Mouse (Mus musculus) neural tube, embryonic 11.5 days (tissue): ENCODE data around the gene Oprd1. TPM values are rescaled to one million over a fixed set of nuclear protein-coding genes. Genes with fewer than 3 reads are reported as not detected.
A peak's percentile ranks its signal among the peaks of the same experiment; 100 is the strongest.

Source experiments
- ATAC-seq: fragments of 200-750 bp; cut with Nextera tagmentation; 2 replicates; pipeline ENCODE4 v1.8.0; 2017; ENCODE audit warnings: moderate number of reproducible peaks, mild to moderate bottlenecking, moderate TSS enrichment, moderate library complexity; ENCODE audit not compliant: insufficient read depth, low FRiP score, low TSS enrichment
- DNase-seq: peaks from one replicate; pipeline ENCODE4 v3.0.0-alpha.2; 2015; ENCODE audit warnings: low spot score
- H3K27ac ChIP-seq: fragments of 300-500 bp; sonication (generic); 2 replicates; pipeline ENCODE4 v1.5.1; 2014; ENCODE audit warnings: low read depth, mild to moderate bottlenecking, low read length
- H3K27me3 ChIP-seq: fragments of 300-500 bp; sonication (generic); 2 replicates; pipeline ENCODE4 v1.6.1; 2014; ENCODE audit warnings: mild to moderate bottlenecking, low read length, mixed read lengths; ENCODE audit not compliant: control insufficient read depth, insufficient read depth
- H3K36me3 ChIP-seq: fragments of 300-500 bp; sonication (generic); 2 replicates; pipeline ENCODE4 v1.6.1; 2014; ENCODE audit warnings: mild to moderate bottlenecking, low read length, moderate library complexity, mixed read lengths; ENCODE audit not compliant: control insufficient read depth, insufficient read depth
- H3K4me1 ChIP-seq: fragments of 300-500 bp; sonication (generic); 2 replicates; pipeline ENCODE4 v1.6.1; 2014; ENCODE audit warnings: low read length, mixed read lengths; ENCODE audit not compliant: control insufficient read depth, insufficient read depth
- H3K4me2 ChIP-seq: fragments of 300-500 bp; sonication (generic); 2 replicates; pipeline ENCODE4 v1.6.1; 2014; ENCODE audit warnings: low read depth, mild to moderate bottlenecking, moderate library complexity
- H3K4me3 ChIP-seq: fragments of 300-500 bp; sonication (generic); 2 replicates; pipeline ENCODE4 v1.5.1; 2014; ENCODE audit warnings: low read depth, low read length
- H3K9ac ChIP-seq: fragments of 300-500 bp; sonication (generic); 2 replicates; pipeline ENCODE4 v1.6.1; 2014; ENCODE audit warnings: mild to moderate bottlenecking, low read length
- H3K9me3 ChIP-seq: fragments of 300-500 bp; sonication (generic); 2 replicates; pipeline ENCODE4 v1.6.1; 2016; ENCODE audit warnings: low read length; ENCODE audit not compliant: control insufficient read depth
- WGBS: fragments of 180-500 bp; shearing (Covaris S2); extraction: QIAGEN DNeasy Blood & Tissue Kit; methylation state at CpG from one replicate; pipeline ENCODE4 v1.1.7; 2014; 5-methylcytosine and 5-hydroxymethylcytosine counted together
- polyA plus RNA-seq: library from polyadenylated mRNA; unstranded; fragments of >200 nt; fragmentation: Nextera tagmentation; extraction: Ambion mirVana; gene quantifications from 2 replicates; pipeline ENCODE4 v1.2.1, GENCODE M21; 2014

The Oprd1 gene
- 0.05 and 0.08 TPM in 2 replicates for polyA plus RNA-seq

DNA sequence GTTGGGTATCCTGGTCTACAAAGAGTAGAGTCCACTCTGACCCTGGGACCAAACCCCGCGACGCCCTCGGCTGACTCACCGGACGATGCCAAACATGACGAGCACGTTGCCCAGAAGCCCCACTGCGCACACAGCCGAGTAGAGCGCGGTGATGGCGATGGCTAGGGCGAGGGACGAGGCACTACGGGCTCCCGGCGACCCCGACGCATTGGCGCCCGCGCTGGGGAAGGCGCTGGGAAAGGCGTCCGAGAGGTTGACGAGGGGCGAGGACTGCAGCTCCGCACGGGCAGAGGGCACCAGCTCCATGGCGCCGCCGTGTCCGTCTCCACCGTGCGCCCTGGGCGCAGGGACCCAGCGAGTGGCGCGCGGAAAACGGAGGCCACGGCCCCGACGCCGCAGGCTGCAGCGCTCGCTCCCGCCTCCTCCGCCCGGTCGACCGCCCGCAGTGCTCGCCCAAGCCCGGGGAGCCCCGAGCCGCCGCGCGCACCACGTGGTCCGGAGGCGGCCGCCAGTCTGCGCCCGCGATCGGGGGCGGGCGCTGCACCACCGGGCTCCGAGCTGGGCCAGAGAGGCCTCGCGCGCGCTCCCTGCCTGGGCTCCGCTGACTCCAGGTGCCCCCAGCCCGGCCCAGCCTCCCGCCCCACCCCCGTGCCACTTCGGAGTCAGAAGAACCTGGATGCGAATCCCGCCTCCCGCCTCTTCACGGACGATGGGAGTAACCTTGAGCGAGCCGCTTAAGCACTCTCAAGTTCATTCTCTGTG is at the start of gene Oprd1:
Oprd1 (minus strand) TSS at position 407 of the 762 bp plus-strand sequence.
- peak within 1 kb of the TSS; percentile 65 for H3K4me2 ChIP-seq
- H3K27me3 ChIP-seq: peaks cover 30% of the 10 kb centered on the region
- H3K9ac ChIP-seq: no peak within 1 kb of the TSS

DNA sequence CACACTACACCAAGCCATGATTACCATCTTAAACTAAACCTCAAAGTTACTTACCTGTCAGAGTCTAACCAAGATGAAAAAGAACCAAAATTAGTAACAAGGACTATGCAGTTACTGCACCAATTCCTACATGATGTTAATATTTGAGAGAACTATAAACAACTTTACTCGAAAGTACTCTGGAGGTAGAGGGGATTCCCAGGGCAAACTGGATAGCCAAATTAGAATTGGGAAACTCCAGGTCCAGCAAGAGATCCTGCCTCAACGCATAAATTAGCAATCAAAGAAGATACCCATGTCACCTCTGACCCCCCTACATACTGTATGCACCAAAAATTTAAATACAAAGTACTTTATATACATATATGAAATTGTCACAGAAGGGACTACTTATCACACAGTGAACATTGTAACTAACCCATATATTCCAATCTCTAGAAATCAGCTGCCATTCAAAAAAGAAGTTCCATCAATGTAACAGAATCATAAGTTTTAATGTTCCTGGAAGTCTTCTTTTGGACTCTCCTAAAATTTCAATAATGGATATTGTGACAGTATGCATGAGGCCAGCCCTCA is 43.6 kb upstream of the Oprd1 start:
- Histone ChIP-seq H3K27ac (no peak overlapping the region), H3K4me2 (no peak overlapping the region), H3K4me3 (no peak overlapping the region), H3K27me3 (no peaks in the 10 kb centered on the region), H3K9ac (no peak overlapping the region), H3K36me3 (peaks cover 5% of the 10 kb centered on the region; the same call in 1 of the 2 replicates), H3K9me3 (no peaks in the 10 kb centered on the region), H3K4me1 (no peaks in the 10 kb centered on the region)
- DNase-seq: no peak
- ATAC-seq: no peak
- WGBS: 94% methylated on average over 2 of the region's 2 CpGs

More for the DNA sequence above, at the start of gene Oprd1:
- peak within 1 kb of the TSS; percentile 40 for H3K4me3 ChIP-seq
- H3K27ac ChIP-seq: no peak within 1 kb of the TSS
- under 1% methylated on average over 52 of the region's 89 CpGs for WGBS
- H3K4me1 ChIP-seq: no peaks in the 10 kb centered on the region
- no peaks in the 10 kb centered on the region for H3K36me3 ChIP-seq
- H3K9me3 ChIP-seq: no peaks in the 10 kb centered on the region
- DNase-seq: peak; percentile 41
- no peak for ATAC-seq

DNA sequence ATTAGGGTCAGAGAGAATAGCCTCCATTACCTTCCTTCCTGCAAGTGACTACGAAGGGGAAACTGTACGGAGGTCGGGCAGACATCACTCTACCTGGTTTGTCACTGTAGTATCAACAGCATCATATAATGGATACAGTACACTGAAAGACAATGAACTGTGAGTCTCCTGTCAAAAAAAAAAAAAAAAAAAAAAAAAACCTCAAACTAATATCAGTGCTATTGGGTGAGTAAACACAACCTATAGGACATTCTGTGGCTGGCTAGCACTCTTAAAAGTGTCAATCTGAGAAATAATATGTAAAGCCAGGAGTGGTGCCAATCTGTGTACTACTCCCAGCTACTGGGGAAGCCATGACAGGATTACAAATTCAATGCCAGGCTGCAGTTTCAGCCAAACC is 38.9 kb upstream of the Oprd1 start:
- WGBS: 97% methylated on average over 3 of the region's 3 CpGs
- no peak overlapping the region for H3K4me3 ChIP-seq
- DNase-seq (no peak), ATAC-seq (no peak)
- no peaks in the 10 kb centered on the region for H3K27me3 ChIP-seq
- H3K4me1 ChIP-seq: no peaks in the 10 kb centered on the region
- no peaks in the 10 kb centered on the region for H3K9me3 ChIP-seq
- H3K36me3 ChIP-seq: peaks cover 5% of the 10 kb centered on the region; the same call in 1 of the 2 replicates
- no peak overlapping the region for H3K4me2 ChIP-seq
- H3K27ac ChIP-seq: no peak overlapping the region
- H3K9ac ChIP-seq: no peak overlapping the region

DNA sequence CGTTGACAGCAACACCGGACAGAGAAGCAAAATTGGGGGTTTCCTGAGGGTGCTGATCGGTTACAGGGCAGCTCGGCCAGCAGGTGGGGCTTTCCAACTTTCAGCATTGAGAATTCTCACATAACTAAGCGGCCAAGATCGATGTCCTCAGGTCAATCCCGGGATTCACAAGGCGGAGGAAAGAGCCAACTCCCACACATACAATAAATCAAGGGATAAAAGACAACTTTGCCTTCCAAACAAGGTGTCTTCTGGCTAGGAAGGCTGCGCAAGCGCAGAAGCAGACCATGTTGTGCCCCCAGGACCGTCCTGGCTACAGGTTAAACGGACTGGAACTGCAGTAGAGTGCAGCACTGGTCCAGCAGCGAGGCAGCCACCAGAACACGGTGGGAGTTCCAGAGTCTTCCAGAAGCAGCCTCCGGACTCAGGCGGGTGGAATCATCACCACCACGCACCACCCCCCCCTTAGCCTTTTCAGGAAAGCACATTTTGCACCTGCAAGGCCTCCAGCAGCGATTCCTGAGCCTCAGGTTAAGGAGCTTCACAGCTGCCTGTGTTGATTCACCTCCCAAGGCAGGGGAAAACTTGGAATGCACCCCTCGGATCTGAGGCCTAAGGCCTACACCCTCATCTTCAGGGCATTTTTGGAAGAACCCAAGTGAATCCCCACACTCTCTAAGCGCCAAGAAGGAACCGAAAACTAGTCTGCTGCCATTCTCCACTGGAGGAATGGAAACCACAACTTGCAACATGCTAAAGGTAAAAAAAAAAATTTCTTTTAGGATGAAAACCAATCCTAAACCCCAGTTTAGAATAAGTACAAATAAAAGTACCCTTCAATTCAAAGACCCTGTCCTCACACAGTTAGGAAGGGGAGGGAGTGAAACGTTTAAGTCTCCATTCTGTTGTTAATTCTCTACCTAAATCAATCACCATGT is 37.7 kb upstream of the Oprd1 start:
- no peak overlapping the region for H3K9ac ChIP-seq
- ATAC-seq (no peak), DNase-seq (no peak)
- no peak overlapping the region for H3K4me3 ChIP-seq
- no peak overlapping the region for H3K27ac ChIP-seq
- peaks cover 5% of the 10 kb centered on the region; the same call in 1 of the 2 replicates for H3K36me3 ChIP-seq
- H3K27me3 ChIP-seq: no peaks in the 10 kb centered on the region
- WGBS: 68% methylated on average over 22 of the region's 22 CpGs
- H3K4me2 ChIP-seq: no peak overlapping the region
- no peaks in the 10 kb centered on the region for H3K4me1 ChIP-seq
- H3K9me3 ChIP-seq: no peaks in the 10 kb centered on the region

DNA sequence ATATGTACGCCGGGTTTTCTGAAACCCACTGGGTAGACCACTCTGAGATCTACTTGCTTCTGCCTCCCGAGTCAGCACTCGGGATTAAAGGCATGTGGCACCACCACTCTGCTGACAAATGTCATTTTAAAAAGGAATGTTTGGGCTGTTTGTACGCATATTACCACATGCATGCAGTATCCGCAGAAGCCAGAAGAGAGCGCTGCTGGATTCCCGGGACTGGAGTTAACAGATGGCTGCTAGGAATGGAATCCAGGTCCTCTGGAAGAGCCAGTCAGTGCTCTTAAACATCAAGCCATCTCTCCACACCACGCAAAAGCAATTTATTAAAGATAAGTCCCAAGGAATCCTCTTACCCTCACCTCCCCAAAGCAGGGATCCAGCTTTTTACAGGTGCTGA is 36.4 kb upstream of the Oprd1 start:
- no peak overlapping the region for H3K9ac ChIP-seq
- no peak overlapping the region for H3K4me2 ChIP-seq
- no peak overlapping the region for H3K27ac ChIP-seq
- H3K9me3 ChIP-seq: no peaks in the 10 kb centered on the region
- WGBS: 80% methylated on average over 9 of the region's 9 CpGs
- H3K27me3 ChIP-seq: no peaks in the 10 kb centered on the region
- H3K4me3 ChIP-seq: no peak overlapping the region
- DNase-seq (peak; percentile 45), ATAC-seq (no peak)
- H3K4me1 ChIP-seq: no peaks in the 10 kb centered on the region
- H3K36me3 ChIP-seq: peaks cover 4% of the 10 kb centered on the region; the same call in 1 of the 2 replicates

DNA sequence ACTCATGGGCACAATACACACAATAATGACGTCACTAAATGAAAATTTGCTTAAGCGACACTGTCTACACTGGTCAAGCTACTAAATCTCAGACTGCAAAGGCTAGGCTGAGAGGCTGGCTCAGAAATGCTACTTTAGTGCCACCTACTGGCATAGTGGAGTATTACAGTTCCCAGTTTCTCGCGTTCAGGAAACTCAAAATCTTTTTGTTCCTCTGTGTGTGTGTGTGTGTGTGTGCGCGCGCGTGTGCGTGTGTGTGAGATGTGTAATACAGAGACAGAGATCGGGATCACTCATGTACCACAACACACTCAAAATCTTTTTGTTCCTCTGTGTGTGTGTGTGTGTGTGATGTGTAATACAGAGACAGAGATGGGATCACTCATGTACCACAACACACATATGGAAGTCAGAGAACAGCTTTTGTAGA is 34.4 kb upstream of the Oprd1 start:
- Histone ChIP-seq H3K36me3 (no peaks in the 10 kb centered on the region), H3K4me2 (no peak overlapping the region), H3K4me3 (no peak overlapping the region), H3K27ac (no peak overlapping the region), H3K4me1 (no peaks in the 10 kb centered on the region), H3K9me3 (no peaks in the 10 kb centered on the region), H3K27me3 (no peaks in the 10 kb centered on the region), H3K9ac (no peak overlapping the region)
- ATAC-seq: no peak
- peak; percentile 71 for DNase-seq
- WGBS: 20% methylated on average over 10 of the region's 10 CpGs

DNA sequence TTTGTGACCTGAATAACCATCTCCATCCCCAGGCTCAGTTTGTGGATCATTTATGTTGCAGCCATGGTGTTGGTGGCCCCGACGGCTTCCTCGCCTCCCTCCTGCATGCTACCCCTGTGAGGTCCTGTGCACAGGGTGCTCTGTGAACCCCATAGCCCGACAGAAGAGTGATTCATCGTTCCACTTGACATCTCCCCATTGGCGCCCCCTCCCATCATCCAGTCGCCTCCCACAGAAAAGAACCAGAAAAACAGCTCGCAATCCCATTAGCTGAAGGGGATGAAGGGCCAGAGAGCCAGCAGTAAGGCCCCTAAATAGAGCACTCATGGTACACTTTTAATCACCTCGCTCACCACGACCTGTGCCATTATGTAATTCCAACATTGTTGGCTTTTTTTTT is 32.2 kb upstream of the Oprd1 start:
- no peaks in the 10 kb centered on the region for H3K27me3 ChIP-seq
- DNase-seq: no peak
- H3K9ac ChIP-seq: no peak overlapping the region
- H3K9me3 ChIP-seq: no peaks in the 10 kb centered on the region
- ATAC-seq: no peak
- no peak overlapping the region for H3K27ac ChIP-seq
- H3K4me3 ChIP-seq: no peak overlapping the region
- no peaks in the 10 kb centered on the region for H3K36me3 ChIP-seq
- H3K4me1 ChIP-seq: no peaks in the 10 kb centered on the region
- H3K4me2 ChIP-seq: no peak overlapping the region
- WGBS: 63% methylated on average over 10 of the region's 10 CpGs

DNA sequence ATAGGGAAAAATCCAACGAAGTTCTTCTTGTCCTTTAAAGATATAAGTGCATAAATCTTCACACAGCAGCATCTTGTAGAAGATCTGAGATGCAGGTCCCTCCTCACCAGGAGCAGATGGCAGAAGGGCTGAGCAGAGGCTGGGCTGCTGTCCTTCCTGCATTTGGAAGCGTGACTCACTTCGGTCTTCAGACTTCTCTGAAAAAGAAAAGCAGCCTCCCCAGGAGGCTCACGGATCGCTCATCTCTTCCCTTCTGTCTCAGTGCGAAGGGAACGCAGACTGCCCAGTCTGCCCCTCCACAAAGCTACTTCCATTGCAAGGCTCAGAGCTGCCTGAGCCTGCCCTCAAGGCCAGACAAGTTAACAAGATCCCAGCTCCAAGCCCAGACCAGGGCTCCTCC is 26.6 kb upstream of the Oprd1 start:
- no peaks in the 10 kb centered on the region for H3K36me3 ChIP-seq
- DNase-seq: no peak
- 0 out of 2 replicates have a peak, but pooled peaks cover 5% of the 10 kb centered on the region for H3K4me1 ChIP-seq
- no peak for ATAC-seq
- no peak overlapping the region for H3K4me3 ChIP-seq
- no peak overlapping the region for H3K9ac ChIP-seq
- no peak overlapping the region for H3K27ac ChIP-seq
- no peak overlapping the region for H3K4me2 ChIP-seq
- 23% methylated on average over 7 of the region's 7 CpGs for WGBS
- H3K9me3 ChIP-seq: no peaks in the 10 kb centered on the region
- no peaks in the 10 kb centered on the region for H3K27me3 ChIP-seq
